Mouse (Mus musculus): ENCODE measurements at regions not wholly inside any gene's neighbourhood (a gene's known extent, or its start where the extent isn't known, plus 50 kb on each side); places are given as distances from the start of the nearest gene placed in this dataset.

GRCm38 (mm10) chr16:93287520-93287919 lies 316.3 kb downstream of the Setd4 start:
- ATAC-seq (ENCODE audit: poor library complexity, severe bottlenecking): peak; percentile 62

DNA sequence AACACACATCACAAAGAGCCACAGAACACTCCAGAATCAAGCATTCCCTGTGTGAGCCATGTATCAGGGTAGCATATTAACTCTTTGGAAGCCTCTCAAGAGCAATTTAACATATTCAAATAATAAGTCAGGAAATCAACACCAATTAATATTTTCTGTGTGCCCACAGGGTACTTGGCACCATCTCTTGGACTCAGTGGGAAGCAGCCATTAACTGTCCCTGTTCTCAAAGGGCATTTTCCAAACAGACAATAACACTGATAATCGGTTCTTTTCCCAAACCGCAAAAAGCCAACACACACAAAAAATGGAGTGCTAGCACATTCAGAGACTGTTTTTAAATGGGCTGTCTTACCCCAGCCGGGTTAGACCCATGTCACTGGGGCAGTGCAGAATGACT lies 317.0 kb downstream of the Setd4 start:
- ATAC-seq (ENCODE audit: poor library complexity, severe bottlenecking): no peak

GRCm38 (mm10) chr16:93285191-93285590 lies 318.7 kb downstream of the Setd4 start:
- no peak for ATAC-seq (ENCODE audit: poor library complexity, severe bottlenecking)

- ATAC-seq (ENCODE audit: poor library complexity, severe bottlenecking): no peak
These were observed 322.1 kb downstream of the Setd4 start for GRCm38 (mm10) chr16:93281715-93282114.

DNA sequence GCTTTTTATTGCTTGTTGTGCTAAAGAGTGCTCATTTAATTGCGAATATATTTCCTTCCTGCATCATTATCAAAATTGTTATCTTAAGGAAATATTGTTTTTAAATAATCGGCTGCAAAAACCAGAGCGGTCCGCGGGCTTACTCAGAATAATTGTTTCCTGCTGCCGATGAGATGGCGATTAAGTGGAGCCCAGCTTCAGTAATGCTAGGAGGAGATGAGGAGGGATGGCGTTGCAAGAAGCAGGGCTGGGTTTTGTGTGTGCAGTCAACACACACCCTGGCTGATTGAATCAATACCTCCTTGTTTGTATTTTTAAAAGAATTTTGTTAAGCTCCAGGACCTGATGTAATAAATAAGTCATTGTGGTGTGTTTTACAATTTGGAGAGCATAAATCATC lies 331.2 kb downstream of the Setd4 start:
- no peak for ATAC-seq (ENCODE audit: poor library complexity, severe bottlenecking)

- no peak for ATAC-seq (ENCODE audit: poor library complexity, severe bottlenecking)
These were observed 331.7 kb downstream of the Setd4 start for GRCm38 (mm10) chr16:93272146-93272545.

GRCm38 (mm10) chr16:93264061-93264585 lies 339.7 kb downstream of the Setd4 start:
- no peak for ATAC-seq (ENCODE audit: poor library complexity, severe bottlenecking)

- ATAC-seq (ENCODE audit: poor library complexity, severe bottlenecking): no peak
These were observed 340.6 kb downstream of the Setd4 start for GRCm38 (mm10) chr16:93263141-93263815.

DNA sequence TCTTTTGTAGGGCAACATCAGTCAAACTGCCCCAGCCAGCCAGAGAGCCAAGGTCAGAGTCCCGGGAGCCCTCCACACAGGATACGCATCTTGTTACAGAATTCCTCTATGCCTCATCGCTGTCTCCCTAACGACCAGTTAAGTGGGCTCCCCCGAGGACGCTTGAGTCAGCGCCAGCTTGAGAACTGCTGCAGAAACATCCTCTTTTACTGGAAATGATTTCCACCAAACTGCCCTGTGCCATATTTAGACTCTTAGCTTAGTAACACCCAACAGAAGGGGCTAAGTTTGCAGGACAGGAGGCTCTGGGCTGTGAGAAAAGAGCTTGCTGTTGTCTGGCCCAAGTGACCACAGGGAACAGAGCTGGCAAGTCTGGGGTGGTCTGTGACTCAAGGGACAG lies 357.0 kb downstream of the Setd4 start:
- ATAC-seq (ENCODE audit: poor library complexity, severe bottlenecking): no peak; the same call in 1 of the 2 replicates

GRCm38 (mm10) chr16:93245738-93246137 lies 358.1 kb downstream of the Setd4 start:
- ATAC-seq (ENCODE audit: poor library complexity, severe bottlenecking): no peak; the same call in 1 of the 2 replicates

- ATAC-seq (ENCODE audit: poor library complexity, severe bottlenecking): no peak
These were observed 365.0 kb downstream of the Setd4 start for GRCm38 (mm10) chr16:93238898-93239297.

- ATAC-seq (ENCODE audit: poor library complexity, severe bottlenecking): no peak
These were observed 365.5 kb downstream of the Setd4 start for GRCm38 (mm10) chr16:93238326-93238725.

DNA sequence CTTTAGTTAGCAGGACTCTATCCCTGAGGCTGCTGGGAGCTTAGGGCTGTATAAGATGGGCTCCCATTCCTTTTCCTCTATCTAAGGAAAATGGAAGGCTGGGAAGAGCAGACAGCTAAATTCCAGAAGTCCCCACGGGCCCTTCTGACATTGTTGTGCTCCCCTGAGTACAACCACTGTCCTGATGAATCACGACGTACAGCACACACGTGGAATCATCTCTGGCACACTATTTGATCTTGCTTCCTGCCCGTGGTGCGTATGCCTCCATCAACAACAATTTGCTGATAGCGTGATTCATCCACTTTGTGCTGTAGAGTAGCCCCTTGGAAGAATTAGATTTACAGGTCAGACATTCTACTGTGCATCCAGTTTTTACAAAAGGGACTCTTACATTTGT lies 378.2 kb downstream of the Setd4 start:
- ATAC-seq (ENCODE audit: poor library complexity, severe bottlenecking): no peak

DNA sequence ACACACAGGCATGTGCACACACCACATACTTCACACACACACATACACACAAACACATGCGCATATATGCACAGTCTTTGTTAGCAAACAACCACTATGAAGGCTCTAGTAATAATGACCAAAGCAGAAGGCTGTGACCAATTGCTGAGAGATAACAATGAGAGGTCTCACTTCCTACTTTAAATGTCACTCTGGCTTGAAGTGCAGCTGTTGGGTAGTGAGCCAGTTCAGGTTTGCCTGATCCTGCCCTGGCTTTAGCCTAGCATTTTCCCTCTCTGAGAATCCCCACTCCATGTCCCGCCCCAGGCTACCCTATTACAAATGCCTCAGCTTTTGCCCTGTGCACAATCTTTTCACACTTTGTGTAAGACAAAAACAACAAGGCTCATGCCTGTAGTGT lies 378.7 kb downstream of the Setd4 start:
- no peak for ATAC-seq (ENCODE audit: poor library complexity, severe bottlenecking)

GRCm38 (mm10) chr16:93219731-93220130 lies 384.1 kb downstream of the Setd4 start:
- ATAC-seq (ENCODE audit: poor library complexity, severe bottlenecking): peak; percentile 36

DNA sequence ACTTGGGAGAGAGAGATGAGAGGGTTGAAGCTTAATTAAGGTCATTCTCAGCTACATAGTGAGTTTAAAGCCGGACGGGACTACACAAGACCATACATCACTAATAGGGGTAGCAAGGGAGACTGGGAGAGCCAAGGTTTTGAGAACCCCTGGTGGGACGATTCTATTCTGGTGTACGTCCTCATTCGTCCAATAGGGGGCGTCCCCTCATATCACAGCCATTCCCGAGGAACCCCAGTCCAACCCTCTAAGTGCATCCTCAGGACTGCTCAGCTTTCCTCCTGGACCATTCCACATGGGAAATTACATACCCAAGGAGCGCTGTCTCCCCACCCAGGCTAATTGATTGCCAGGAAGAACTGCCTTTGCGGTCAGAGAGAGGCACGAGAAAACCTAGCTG lies 385.5 kb downstream of the Setd4 start:
- no peak for ATAC-seq (ENCODE audit: poor library complexity, severe bottlenecking)

DNA sequence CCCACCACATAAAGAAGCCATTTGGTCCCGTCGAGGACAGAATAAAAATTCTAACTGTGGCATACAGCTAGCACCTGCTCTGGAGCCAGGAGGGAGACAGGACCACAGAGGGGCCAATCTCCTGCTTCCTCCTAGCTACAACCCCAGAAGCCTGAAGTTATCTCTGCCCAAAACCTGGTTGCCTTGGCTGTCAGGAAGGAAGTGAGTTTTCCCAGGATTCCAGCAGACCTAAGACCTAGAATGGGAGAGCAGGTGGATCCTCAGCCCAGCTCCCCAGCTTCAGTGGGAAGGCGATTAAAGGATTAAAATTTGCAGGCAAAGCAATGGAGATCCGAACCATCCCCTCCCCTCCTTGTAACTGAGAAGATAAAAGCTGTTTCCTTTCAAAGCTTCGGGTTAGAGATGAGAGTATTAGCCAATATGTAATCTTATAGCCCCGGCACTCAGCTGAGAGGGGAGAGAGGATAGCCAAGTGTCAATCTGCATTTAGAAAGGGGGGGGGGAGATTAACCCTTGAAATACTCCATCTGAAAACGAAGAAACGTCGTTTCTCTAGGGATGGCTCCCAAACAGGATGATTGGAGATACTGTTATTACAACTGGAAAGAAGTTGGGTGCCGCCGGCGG lies 386.1 kb downstream of the Setd4 start:
- ATAC-seq (ENCODE audit: poor library complexity, severe bottlenecking): no peak

DNA sequence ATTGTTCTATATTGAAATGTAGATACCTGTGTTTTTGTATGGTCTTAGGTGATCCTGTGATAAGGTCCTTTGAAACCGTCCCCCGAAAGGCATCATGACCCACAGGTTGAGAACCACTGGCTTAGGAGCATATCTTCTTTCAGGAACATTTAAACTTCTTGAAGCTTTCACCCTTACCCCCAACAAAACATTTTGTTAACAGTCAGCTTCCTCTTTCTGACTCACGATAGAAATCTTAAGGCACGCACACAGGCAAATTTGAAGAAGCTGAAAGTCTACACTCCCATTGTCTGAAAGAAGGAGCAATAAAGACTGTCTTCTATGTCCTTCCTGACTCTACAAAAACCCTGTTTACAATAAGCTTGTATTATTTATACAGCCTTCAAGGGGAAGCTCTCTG lies 388.2 kb downstream of the Setd4 start:
- peak; percentile 43 for ATAC-seq (ENCODE audit: poor library complexity, severe bottlenecking)

GRCm38 (mm10) chr16:93213618-93214017 lies 387.7 kb upstream of the Runx1 start:
- no peak for ATAC-seq (ENCODE audit: poor library complexity, severe bottlenecking)

GRCm38 (mm10) chr16:93207675-93208074 lies 381.7 kb upstream of the Runx1 start:
- peak; percentile 77 for ATAC-seq (ENCODE audit: poor library complexity, severe bottlenecking)

- peak; percentile 57 for ATAC-seq (ENCODE audit: poor library complexity, severe bottlenecking)
These were observed 381.3 kb upstream of the Runx1 start for GRCm38 (mm10) chr16:93207217-93207616.

DNA sequence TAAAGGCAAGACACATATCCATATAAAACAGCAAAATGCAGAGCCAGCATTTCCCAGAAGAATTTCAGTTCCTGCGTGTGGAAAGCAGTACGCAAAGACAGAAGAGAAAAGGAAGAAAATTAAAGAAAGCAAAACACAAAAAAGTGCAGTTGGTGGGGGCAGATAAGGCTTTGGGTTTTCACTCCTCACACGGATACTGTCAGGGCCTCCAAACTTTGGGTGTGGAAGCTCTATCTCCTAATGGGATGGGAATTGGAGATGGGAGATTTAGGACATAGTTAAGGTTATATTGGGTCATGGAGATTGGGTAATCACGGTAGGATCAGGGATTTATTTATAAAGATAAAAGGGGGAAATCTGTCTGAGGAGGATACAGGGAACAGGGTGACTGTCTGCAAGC lies 380.4 kb upstream of the Runx1 start:
- no peak for ATAC-seq (ENCODE audit: poor library complexity, severe bottlenecking)
